Mouse (Mus musculus): Measurements from ENCODE around the gene Gabarapl1. TPM values are rescaled to one million over a fixed set of nuclear protein-coding genes. Genes with fewer than 3 reads are reported as not detected.
A peak's percentile ranks its signal among the peaks of the same experiment; 100 is the strongest.
"Not testable (repeated sequence)": the region's sequence is repeated elsewhere in the genome, so short reads cannot be mapped to it uniquely, and the experiment has no call there.

The Gabarapl1 gene
- 92.0 and 113 TPM in 2 replicates for polyA plus RNA-seq (2011; ENCODE audit: insufficient read length, low read depth, missing spikeins)

- peaks cover 12% of the 10 kb centered on the region for H3K4me1 ChIP-seq (ENCODE audit: control insufficient read depth, insufficient read depth, low read length)
- peak; percentile 35; the same call in 1 of the 2 replicates for TF ChIP-seq POLR2A (IDR thresholded peaks at IDR 0.05; ENCODE audit: low read depth, low read length)
- TF ChIP-seq CTCF (IDR thresholded peaks at IDR 0.05; ENCODE audit: borderline replicate concordance, insufficient read depth, low read length), result no peak
- peak within 1 kb of the TSS; percentile 82 for H3K4me3 ChIP-seq (ENCODE audit: insufficient read depth, low read length)
- peak within 1 kb of the TSS; percentile 50; the same call in 1 of the 2 replicates for H3K27ac ChIP-seq (ENCODE audit: insufficient read depth, low read length)
Measured at GRCm38 (mm10) chr6:129532942-129533860, at the start of gene Gabarapl1. TSS of gene Gabarapl1 (plus strand) at chr6:129533160.

GRCm38 (mm10) chr6:129494924-129495323, 38.0 kb upstream of the Gabarapl1 start:
- Histone ChIP-seq H3K4me1 (ENCODE audit: control insufficient read depth, insufficient read depth, low read length) (no peaks in the 10 kb centered on the region), H3K27ac (ENCODE audit: insufficient read depth, low read length) (no peak overlapping the region), H3K4me3 (ENCODE audit: insufficient read depth, low read length) (no peak overlapping the region)
- TF ChIP-seq CTCF (IDR thresholded peaks at IDR 0.05; ENCODE audit: borderline replicate concordance, insufficient read depth, low read length), result no peak
- TF ChIP-seq POLR2A (IDR thresholded peaks at IDR 0.05; ENCODE audit: low read depth, low read length), result no peak

DNA sequence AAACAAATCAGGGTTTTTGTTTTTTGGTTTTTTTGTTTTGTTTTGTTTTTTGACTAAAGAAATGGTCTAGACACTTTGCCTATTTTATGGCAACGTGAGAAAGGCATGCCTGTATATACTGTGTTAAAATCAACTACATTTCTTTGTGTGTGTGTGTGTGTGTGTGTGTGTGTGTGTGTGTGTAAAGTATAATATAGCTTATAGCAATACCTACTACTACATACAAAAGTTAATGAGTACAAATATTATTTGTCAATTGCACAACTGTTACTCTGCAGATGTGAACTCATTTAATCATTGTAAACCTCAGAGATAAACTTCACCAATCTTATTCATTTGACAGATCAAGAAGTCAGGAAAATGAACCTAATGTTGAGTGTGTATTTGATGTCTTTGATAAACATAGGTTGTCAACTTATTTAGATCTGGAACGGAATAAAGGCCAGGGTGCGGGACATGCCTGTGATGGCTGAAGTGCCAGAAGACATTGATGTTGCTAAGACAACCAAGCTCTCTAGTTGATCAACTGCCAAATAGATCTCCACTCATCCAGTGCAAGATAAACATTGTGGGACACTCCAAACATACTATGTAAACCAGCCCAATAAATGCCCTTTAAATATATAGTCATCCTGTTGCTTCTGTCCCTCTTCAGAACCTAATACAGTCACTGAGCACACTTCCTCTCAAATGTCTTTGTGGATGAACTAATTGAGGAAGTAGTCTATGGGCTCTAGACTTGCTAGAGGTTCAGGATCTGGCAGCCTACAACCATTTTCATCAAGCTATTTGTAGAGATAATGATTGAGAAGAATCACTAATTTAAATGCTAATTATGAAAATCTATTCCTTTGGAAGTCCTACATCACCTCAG, 35.4 kb upstream of the Gabarapl1 start:
- H3K4me3 ChIP-seq (ENCODE audit: insufficient read depth, low read length), result no peak overlapping the region
- no peak for TF ChIP-seq POLR2A (IDR thresholded peaks at IDR 0.05; ENCODE audit: low read depth, low read length)
- TF ChIP-seq CTCF (IDR thresholded peaks at IDR 0.05; ENCODE audit: borderline replicate concordance, insufficient read depth, low read length), result no peak
- H3K27ac ChIP-seq (ENCODE audit: insufficient read depth, low read length), result no peak overlapping the region
- no peaks in the 10 kb centered on the region for H3K4me1 ChIP-seq (ENCODE audit: control insufficient read depth, insufficient read depth, low read length)

GRCm38 (mm10) chr6:129499516-129499915, 33.4 kb upstream of the Gabarapl1 start:
- H3K4me1 ChIP-seq (ENCODE audit: control insufficient read depth, insufficient read depth, low read length); H3K4me3 ChIP-seq (ENCODE audit: insufficient read depth, low read length); H3K27ac ChIP-seq (ENCODE audit: insufficient read depth, low read length): not testable (repeated sequence)

DNA sequence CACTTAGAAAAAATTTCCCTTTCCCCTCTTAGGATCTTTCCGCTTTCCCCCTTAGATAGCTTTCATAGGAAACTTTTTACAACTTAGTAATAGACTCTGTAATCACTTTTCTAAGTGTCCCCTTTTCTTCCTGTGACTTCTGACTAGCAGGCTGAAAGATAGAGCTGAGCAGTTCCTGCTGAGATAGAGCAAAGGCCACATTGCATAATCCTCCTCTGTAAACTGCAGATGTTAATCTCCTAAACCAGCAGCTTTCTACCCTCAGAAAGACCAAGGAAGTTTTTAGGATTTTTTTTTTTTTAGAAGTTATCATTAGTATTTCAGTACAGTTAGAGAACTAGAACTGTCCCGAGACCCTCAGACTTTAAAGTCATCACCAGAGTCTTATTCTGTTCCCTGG, 29.5 kb upstream of the Gabarapl1 start:
- TF ChIP-seq POLR2A (IDR thresholded peaks at IDR 0.05; ENCODE audit: low read depth, low read length) (no peak), CTCF (IDR thresholded peaks at IDR 0.05; ENCODE audit: borderline replicate concordance, insufficient read depth, low read length) (no peak)
- no peaks in the 10 kb centered on the region for H3K4me1 ChIP-seq (ENCODE audit: control insufficient read depth, insufficient read depth, low read length)
- no peak overlapping the region for H3K27ac ChIP-seq (ENCODE audit: insufficient read depth, low read length)
- H3K4me3 ChIP-seq (ENCODE audit: insufficient read depth, low read length), result no peak overlapping the region

DNA sequence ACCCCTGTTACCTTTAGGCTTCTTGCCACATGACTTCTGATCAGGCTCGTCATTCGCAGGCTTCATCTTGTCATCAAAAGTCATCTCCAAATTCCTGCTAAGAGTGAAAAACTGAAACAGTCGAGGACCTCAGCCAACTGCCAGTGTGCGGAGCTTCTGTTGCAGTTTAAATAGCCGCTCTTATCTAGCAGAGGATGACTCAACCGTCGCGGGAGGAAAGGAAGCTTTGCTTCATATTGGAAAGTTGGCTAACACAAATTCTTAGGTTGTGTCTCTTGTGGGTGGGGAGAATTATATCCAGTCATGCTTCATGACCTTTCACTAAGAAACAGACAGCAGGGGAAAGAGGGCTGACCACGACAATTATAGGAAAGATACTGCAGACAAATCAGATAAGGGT, 25.9 kb upstream of the Gabarapl1 start, which contains the start of gene Olr1:
Gene Olr1, minus strand, starts transcription at position 142 of the 400 bp plus-strand sequence.
- TF ChIP-seq CTCF (IDR thresholded peaks at IDR 0.05; ENCODE audit: borderline replicate concordance, insufficient read depth, low read length), result no peak
- no peak for TF ChIP-seq POLR2A (IDR thresholded peaks at IDR 0.05; ENCODE audit: low read depth, low read length)
- H3K27ac ChIP-seq (ENCODE audit: insufficient read depth, low read length), result peak within 1 kb of the TSS; percentile 47
- no peak within 1 kb of the TSS for H3K4me3 ChIP-seq (ENCODE audit: insufficient read depth, low read length)
- peaks cover 8% of the 10 kb centered on the region for H3K4me1 ChIP-seq (ENCODE audit: control insufficient read depth, insufficient read depth, low read length)

DNA sequence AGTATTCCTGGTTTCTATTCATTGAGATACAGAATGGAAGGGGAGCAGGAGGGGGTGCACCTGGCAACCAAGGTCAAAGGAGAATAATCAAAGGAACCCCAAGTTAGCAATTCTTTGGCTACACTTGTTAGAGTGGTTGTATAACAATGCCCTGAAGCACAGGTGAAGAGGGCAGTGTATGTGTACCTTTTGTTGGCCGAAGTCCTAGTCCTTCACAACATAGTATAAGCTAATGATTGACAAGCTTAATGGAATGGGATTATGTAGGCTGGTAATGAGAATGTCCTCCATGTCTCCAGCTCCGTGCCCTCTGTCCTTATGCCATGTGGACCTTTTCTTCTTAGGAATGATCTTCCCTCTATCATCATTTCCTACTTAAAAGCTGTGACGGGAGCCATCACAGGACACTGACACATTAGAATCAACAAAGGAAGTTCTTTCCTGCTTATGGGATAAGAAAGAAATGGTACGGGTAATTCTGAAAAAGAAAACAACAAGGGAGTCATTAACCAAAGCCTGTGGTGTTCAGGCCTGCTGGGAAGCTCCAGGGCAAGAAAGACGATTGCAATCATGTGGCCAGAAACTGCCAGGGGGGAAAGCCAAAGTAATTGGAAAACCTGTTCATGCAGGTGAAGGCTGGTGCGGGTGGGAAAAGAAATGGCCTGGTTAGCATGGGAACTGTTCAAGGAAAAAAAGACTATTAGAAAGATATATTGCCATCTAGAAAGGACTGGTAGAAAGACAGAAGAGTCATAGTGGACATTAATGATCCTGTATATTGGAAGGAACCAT, 22.6 kb upstream of the Gabarapl1 start:
- no peak overlapping the region for H3K4me3 ChIP-seq (ENCODE audit: insufficient read depth, low read length)
- H3K27ac ChIP-seq (ENCODE audit: insufficient read depth, low read length), result no peak overlapping the region
- TF ChIP-seq POLR2A (IDR thresholded peaks at IDR 0.05; ENCODE audit: low read depth, low read length) (no peak), CTCF (IDR thresholded peaks at IDR 0.05; ENCODE audit: borderline replicate concordance, insufficient read depth, low read length) (no peak)
- H3K4me1 ChIP-seq (ENCODE audit: control insufficient read depth, insufficient read depth, low read length), result peaks cover 19% of the 10 kb centered on the region

DNA sequence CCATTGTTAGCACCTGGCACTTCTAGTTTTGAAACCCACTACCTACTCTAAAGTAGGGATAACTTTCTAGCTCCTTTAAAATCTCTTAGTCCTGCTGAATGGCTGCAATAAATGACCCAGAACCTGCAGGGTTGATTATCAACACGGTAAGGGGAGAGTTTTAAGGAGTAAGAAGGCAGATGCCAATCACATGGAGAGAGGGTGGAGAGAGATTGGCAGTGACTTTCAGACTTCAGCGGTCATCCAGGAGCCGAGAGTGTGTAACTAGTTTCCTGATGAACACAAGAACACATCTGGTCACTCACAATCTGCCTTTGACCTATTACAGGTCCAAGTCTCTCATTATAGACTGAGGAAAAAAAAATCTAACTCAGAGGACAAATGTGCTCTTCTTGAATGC, 20.6 kb upstream of the Gabarapl1 start, which contains the start of gene Tmem52b:
Gene Tmem52b, plus strand, starts transcription at position 189 of the 400 bp plus-strand sequence.
- TF ChIP-seq CTCF (IDR thresholded peaks at IDR 0.05; ENCODE audit: borderline replicate concordance, insufficient read depth, low read length) (no peak), POLR2A (IDR thresholded peaks at IDR 0.05; ENCODE audit: low read depth, low read length) (no peak)
- H3K4me1 ChIP-seq (ENCODE audit: control insufficient read depth, insufficient read depth, low read length), result peaks cover 19% of the 10 kb centered on the region
- H3K4me3 ChIP-seq (ENCODE audit: insufficient read depth, low read length), result no peak within 1 kb of the TSS
- H3K27ac ChIP-seq (ENCODE audit: insufficient read depth, low read length), result peak within 1 kb of the TSS; percentile 31; the same call in 1 of the 2 replicates

- peak overlapping the region; percentile 19; the same call in 1 of the 2 replicates for H3K27ac ChIP-seq (ENCODE audit: insufficient read depth, low read length)
- TF ChIP-seq CTCF (IDR thresholded peaks at IDR 0.05; ENCODE audit: borderline replicate concordance, insufficient read depth, low read length) (no peak), POLR2A (IDR thresholded peaks at IDR 0.05; ENCODE audit: low read depth, low read length) (no peak)
Measured at GRCm38 (mm10) chr6:129512868-129513267, 20.1 kb upstream of the Gabarapl1 start.

More at GRCm38 (mm10) chr6:129512868-129513267, 20.1 kb upstream of the Gabarapl1 start:
- peaks cover 19% of the 10 kb centered on the region for H3K4me1 ChIP-seq (ENCODE audit: control insufficient read depth, insufficient read depth, low read length)
- no peak overlapping the region for H3K4me3 ChIP-seq (ENCODE audit: insufficient read depth, low read length)

Data from embryonic fibroblast, embryonic 13.5 days (primary cell).